Mouse (Mus musculus) urinary bladder, postnatal 10 days (tissue): ENCODE measurements at regions not wholly inside any gene's neighbourhood (a gene's known extent, or its start where the extent isn't known, plus 50 kb on each side); places are given as distances from the start of the nearest gene placed in this dataset.

ENCODE experiments used
- DNase-seq: peaks from one replicate; pipeline ENCODE4 v3.0.0; 2022; ENCODE audit warnings: low spot score

DNA sequence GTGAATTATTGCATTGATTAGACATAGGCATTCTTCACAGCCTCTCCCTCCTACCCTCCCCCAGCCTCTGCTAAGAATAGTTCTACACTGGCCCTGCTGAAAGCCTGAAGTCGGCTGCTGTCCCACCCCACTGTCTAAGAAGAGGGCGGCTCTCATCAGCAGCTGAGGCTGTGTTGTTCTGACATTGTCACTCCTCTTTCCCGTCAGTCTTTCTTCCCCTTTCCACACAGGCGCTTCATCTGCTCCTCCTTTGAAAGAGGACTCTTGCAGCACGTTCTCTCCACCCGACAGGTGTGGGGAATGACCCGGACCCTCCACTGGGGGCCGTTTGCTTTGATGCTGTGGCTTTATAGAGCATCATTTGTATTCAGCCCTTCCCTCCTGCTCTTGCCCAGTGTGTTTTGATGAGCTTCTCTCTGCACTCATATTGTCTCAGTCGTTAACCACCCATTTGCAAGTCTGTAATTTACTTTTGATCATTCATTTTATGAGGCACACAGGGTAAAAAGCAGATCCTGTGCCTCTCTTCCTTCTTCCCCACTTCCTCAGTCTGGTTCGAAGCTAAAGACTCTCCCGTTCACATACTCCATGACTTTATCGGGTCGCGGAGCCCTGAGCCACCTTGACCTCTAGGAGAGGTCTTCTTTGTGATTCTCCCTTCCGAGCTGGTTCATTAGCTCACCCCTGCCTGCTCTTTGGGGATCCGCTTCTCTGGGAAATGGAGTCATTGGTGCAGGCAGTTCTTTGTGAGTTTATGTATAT is 142.2 kb upstream of the Snx19 start:
- no peak for DNase-seq

DNA sequence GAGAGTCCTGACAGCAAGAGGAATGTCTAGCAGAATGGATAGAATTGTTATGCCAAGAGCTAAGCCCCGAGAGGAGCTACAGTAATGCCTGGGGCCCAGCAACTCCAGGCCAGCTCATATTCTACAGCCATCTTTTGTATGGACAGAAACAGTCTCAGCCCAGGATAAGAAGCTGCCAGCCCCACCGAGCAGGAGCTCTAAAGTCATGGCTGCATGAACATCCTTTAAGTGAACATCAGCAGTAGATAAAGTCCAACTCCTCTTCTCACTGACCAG is 141.6 kb upstream of the Snx19 start:
- DNase-seq = no peak

DNA sequence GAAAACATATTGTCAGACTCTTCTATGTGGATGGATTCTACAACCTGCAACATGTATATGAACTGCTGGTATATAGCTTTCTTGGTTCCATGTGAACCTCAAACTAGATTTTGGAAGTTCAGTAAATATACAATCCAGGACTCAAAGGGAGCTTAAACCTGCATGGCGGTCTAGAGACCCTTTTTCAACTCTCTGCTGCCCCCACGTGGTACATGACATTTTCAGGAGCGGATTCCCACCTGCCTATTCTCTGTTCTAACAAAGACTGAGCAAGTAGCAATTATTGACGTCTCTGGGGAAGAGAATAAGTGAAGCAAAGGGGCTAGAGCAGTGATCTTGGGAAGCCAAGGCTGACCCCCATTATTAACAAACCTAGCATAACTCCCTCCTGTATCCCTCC is 127.1 kb upstream of the Snx19 start:
- DNase-seq = no peak

DNA sequence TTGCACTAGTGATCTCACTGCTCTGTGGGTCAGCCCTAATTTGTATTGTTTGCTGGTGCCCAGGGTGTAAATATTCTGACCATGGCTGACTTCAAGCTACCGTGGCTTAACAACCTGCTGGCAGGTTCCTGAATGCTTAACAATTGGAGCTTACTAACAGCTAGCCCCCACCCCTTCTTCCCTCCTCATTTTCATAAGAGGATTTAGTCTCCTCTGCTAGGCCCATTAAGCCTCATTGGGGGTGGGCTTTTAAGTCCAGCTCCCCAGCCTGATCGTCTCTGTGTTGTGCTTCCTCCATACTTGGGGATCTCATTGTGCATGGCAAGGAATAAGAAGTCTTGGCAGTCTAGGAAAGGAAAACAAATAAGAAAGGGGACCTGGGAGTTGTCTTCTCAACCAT is 118.6 kb upstream of the Snx19 start:
- no peak for DNase-seq

DNA sequence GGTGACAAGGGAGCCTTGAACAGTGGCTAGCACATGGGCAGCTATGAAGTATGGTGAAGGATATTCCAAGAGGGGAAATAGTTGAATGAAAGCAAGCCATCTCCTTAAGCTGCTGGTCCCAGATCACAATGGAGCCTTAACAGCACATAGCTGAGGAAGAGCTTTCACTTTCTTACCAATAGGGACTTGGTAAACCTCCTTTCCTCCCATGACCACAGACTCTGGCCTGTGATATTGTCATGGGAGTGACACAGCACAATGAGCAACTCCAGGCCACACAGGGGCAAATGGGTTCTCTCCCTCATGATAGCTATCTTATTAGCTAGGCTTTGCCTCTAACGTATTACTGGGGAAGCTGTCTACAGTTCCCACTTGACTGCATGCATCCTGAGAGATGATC is 113.5 kb upstream of the Snx19 start:
- no peak for DNase-seq

DNA sequence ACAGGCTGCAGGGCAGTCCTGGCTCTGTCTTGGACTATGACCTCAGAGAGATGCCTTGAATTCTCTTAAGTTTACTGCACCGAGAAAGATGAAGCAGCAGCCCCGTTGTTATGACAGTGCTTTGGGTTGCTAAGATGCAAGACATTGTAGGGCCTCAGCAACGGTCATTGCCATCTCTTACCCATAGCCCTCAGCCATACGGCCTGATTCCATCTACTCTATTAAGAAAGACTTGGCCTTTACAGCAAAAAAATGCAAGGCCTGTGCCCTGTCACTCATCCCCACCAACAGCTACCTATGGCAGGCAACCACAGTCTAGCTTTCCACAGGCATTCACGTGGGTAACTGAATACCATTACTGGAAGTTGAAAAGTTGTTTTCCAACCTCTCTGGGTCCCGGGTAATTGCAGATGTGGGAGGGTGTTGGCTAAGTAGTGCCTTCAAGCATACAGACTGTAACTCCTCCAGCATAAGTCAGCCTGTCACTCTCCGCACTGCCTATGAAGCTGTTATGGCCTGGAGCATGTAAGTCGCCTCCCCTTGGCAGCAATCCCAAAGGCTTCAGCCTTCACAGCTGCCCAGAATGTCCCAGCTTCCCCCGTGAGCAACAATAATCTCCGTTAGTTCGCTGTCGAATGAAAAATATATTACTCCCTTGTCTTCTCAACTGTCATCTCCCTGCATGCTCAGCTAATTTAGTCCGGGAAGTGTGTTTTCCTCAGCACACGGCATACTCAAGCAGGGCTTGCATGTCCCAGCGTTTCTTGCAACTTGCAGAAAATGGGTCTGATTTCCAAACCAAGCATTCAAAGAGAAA is 112.3 kb upstream of the Snx19 start:
- DNase-seq = no peak

DNA sequence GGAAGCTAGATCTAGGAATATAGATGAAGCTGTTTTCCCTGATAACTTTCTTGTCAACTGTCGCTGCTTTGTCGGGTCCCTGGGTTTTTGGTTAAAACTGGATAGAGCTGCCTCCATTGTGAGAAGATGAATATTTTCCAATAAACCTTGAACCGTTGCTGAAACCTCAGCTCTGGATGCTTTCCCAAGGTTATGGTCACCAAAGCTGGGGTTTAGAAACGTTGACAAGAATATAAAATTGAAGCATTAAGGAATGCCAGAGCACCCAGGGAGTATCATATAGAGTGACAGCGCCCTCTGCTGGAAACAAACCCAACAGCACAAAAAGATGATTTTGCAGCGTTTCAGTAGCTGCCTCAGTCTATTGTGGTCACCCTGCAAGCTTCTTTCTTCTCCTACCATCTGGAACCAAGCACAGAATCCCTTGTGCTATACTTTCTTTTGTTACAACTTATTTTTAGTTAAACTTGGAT is 111.7 kb upstream of the Snx19 start:
- no peak for DNase-seq

DNA sequence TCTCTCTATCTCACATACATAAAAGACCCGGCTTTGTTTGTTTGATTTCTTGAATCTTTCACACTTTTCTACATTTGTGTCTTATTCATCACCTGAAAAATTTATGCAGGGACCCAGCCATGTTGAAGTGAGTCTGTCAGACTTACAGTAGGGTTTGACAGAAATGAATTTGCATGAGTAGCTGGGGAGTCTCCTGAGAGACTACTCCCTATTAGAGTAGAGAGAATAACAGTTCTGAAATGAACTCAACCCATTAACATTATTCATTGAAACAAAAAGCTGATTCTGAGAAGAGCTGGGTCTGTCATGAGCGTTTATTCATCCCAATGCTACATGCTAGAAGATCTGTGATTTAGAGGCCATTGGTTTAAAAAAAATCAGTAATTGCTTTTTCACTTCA is 82.0 kb upstream of the Snx19 start:
- no peak for DNase-seq

DNA sequence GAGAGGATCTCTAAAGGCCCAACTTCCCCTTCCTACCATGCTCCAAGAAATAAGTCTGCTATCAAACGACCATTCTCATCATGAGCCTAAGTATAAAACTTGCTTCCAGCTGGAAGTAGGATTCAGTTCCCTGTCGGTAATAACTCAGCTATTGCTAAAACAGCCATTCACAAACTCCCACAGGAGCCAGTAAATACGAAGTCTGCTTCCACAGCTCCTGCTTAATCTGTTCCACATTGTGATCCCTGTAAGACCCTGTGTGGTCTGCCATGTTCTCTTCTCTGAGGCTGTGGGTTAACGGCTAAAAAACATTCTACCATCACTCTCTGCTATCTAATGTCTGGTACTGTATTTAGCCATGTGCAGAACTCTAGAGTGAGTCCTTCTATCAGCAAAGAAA is 72.9 kb upstream of the Snx19 start:
- DNase-seq = no peak

DNA sequence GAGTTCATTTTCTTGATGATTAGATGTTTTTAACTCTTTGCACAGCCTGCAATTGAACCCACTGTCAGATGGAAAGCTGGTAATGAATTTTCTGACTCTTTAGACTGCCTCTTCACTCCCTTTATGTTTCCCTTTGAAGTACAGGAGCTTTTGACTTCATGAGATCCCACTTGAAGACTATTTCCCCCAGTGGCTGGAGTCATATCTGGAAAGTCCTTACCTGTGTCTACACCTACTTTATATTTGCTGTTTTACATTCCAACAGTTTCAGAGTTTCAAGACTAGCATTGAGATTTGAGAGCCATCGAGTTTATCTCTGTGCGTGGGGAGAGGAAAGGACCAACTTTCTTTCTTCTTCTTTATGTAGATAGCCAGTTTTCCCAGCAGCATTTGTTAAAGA is 71.3 kb upstream of the Snx19 start:
- no peak for DNase-seq

DNA sequence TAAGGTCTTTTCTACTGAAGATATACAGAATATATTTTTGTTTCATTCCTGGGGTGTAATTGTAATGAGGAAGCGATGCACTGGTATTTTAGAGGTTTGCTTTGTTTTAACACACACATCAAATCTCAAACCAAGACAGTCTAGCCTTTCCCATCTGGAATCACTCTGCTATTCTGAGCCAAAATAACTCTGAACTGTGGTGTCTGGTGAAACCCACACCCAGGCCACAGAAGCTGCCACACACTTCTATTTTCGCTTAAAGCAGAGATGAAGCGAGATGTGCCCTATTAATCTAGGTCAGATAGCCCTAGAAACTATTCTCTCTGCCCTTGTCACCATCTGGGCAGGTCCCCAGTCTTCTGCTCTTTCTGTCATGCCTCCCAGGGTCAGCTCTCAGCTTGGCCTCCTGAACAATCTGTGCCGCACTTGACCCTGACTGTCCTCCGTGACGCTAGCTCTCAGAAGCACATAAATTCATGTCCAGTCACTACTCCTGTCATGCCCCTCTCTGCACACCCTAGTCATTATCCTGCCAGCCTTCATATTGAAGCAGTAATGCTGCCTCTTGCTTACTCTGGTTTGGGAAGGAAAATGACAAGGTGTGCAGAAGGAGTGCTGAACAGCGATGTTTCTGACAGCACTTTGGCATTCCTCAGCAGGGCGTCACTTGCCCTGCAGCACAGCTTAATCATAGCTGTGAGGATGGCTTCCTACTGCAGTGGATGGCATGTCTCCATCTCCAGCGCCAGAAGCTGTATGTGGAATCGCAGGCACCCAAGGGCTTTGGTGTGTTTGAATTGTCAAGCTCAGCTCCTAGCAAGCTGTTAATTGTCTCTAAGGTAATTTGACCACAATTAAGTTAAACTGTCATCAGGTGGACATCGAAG is 57.1 kb upstream of the Snx19 start:
- no peak for DNase-seq

DNA sequence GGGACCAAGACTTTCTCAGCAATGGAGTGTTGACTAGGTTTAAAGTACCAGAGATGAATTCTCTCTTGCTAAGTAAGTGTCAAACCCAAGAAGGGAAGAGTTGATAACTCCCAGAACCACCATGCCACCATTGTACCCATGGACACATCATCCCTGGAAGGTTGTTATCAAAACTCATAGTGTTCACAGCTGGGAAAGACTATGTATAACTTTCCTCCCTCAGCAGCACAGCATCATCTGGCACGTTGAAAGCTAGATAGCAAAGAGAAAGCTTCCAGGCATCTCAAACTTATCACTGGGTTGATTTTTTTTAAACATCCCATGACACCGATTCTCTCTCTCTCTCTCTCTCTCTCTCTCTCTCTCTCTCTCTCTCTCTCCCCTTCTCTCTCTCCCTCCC is 56.1 kb upstream of the Snx19 start:
- DNase-seq = no peak

DNA sequence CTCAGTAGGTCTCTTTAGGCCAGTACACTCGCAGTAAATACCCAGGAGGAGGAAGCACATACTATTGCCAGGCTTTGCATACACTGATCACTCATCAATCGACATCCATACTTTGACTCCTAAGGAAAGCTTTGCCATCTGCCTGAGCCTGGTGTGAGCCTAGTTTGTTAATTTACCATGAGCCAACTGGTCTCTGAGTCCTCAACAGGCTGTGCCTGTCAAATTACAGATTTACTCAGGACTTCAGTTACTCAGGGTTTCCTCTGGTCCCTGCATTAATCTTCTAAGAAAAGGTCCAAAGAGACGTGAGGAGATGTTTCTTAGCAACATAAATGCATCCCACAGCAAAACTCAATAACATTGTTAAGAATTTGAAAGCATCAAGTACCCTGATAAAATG is 50.0 kb upstream of the Snx19 start:
- DNase-seq = no peak
